Mouse (Mus musculus): ENCODE results near the gene Pafah1b3.

- TF ChIP-seq CTCF (IDR thresholded peaks at IDR 0.05; ENCODE audit: low read depth) (no peak), EP300 (optimal IDR thresholded peaks at IDR 0.05) (no peak)
Observed at GRCm38 (mm10) chr7:25311193-25311592, 13.4 kb upstream of the Pafah1b3 start.

Measured in stomach, postnatal 0 days (tissue).